Mouse (Mus musculus) heart, postnatal 4 days (tissue): ENCODE results near the gene Ankfy1. TPM values are rescaled to one million over a fixed set of nuclear protein-coding genes. Genes with fewer than 3 reads are reported as not detected.
A peak's percentile ranks its signal among the peaks of the same experiment; 100 is the strongest.
"Not testable (repeated sequence)": the region's sequence is repeated elsewhere in the genome, so short reads cannot be mapped to it uniquely, and the experiment has no call there.

ENCODE experiments used
- DNase-seq: peaks from one replicate; pipeline ENCODE4 v3.0.0; 2021
- total RNA-seq, 2 experiments: library from RNA; stranded (reverse); gene quantifications; 2 replicates each; pipeline ENCODE4 v1.2.3; 2021

The Ankfy1 gene
- 10 to 100 TPM; 30.6 to 30.7 TPM for total RNA-seq

GRCm38 (mm10) chr11:72689551-72690510 lies at the start of gene Ankfy1:
Ankfy1 (plus strand) TSS chr11:72690006.
- DNase-seq, result peak; percentile 99

- no peak for DNase-seq
Measured at GRCm38 (mm10) chr11:72642730-72643129, 47.1 kb upstream of the Ankfy1 start.

GRCm38 (mm10) chr11:72645386-72645785 lies 44.4 kb upstream of the Ankfy1 start:
- no peak for DNase-seq

GRCm38 (mm10) chr11:72650347-72650746 lies 39.5 kb upstream of the Ankfy1 start:
- no peak for DNase-seq

- no peak for DNase-seq
Measured at GRCm38 (mm10) chr11:72659918-72660317, 29.9 kb upstream of the Ankfy1 start.

GRCm38 (mm10) chr11:72660359-72660758 lies 29.4 kb upstream of the Ankfy1 start:
- no peak for DNase-seq

- no peak for DNase-seq
Measured at GRCm38 (mm10) chr11:72664641-72665040, 25.2 kb upstream of the Ankfy1 start.

- no peak for DNase-seq
Measured at GRCm38 (mm10) chr11:72670634-72671033, 19.2 kb upstream of the Ankfy1 start.

- no peak for DNase-seq
Measured at GRCm38 (mm10) chr11:72671294-72671988, 18.4 kb upstream of the Ankfy1 start.

- no peak for DNase-seq
Measured at GRCm38 (mm10) chr11:72672438-72672837, 17.4 kb upstream of the Ankfy1 start.

GRCm38 (mm10) chr11:72675280-72675679 lies 14.5 kb upstream of the Ankfy1 start:
- DNase-seq, result no peak

GRCm38 (mm10) chr11:72680726-72681125 lies 9.1 kb upstream of the Ankfy1 start:
- no peak for DNase-seq

- no peak for DNase-seq
Measured at GRCm38 (mm10) chr11:72683402-72683801, 6.4 kb upstream of the Ankfy1 start.

- DNase-seq, result no peak
Measured at GRCm38 (mm10) chr11:72686697-72687096, 3.1 kb upstream of the Ankfy1 start.

- no peak for DNase-seq
Measured at GRCm38 (mm10) chr11:72688242-72688641, 1.6 kb upstream of the Ankfy1 start.

GRCm38 (mm10) chr11:72689115-72689514 lies 691 bp upstream of the Ankfy1 start:
- no peak for DNase-seq

GRCm38 (mm10) chr11:72692353-72692752 lies 2.5 kb downstream of the Ankfy1 start:
- DNase-seq, result no peak

- DNase-seq, result no peak
Measured at GRCm38 (mm10) chr11:72695025-72695424, 5.2 kb downstream of the Ankfy1 start.

GRCm38 (mm10) chr11:72696368-72696971 lies 6.7 kb downstream of the Ankfy1 start:
- DNase-seq, result no peak

GRCm38 (mm10) chr11:72697323-72697722 lies 7.5 kb downstream of the Ankfy1 start:
- DNase-seq, result no peak

- not testable (repeated sequence) for DNase-seq
Measured at GRCm38 (mm10) chr11:72705111-72705510, 15.3 kb downstream of the Ankfy1 start.

- DNase-seq, result peak; percentile 8
Measured at GRCm38 (mm10) chr11:72712721-72713120, 22.9 kb downstream of the Ankfy1 start.

GRCm38 (mm10) chr11:72718161-72718560 lies 28.4 kb downstream of the Ankfy1 start:
- no peak for DNase-seq
